Mouse (Mus musculus) spleen, postnatal 4 days (tissue): ENCODE data around the gene Zfp629.

Experiments
- DNase-seq, 2 experiments: peaks; one replicate each; pipeline ENCODE4 v3.0.0; 2022; ENCODE audit warnings: low spot score in 2 of 2

Zfp629 gene

GRCm38 (mm10) chr7:127564381-127565150 is 51.0 kb downstream of the Zfp629 start:
- DNase-seq: no peak

GRCm38 (mm10) chr7:127561340-127561858 is 54.2 kb downstream of the Zfp629 start, which contains the start of gene Tmem265:
Tmem265 (plus strand) TSS chr7:127561390.
- DNase-seq: no peak

GRCm38 (mm10) chr7:127560580-127560979 is 55.0 kb downstream of the Zfp629 start:
- no peak for DNase-seq
